Comparison of ENCODE assay signal across 17 mouse cellular contexts in the genomic region with DNA sequence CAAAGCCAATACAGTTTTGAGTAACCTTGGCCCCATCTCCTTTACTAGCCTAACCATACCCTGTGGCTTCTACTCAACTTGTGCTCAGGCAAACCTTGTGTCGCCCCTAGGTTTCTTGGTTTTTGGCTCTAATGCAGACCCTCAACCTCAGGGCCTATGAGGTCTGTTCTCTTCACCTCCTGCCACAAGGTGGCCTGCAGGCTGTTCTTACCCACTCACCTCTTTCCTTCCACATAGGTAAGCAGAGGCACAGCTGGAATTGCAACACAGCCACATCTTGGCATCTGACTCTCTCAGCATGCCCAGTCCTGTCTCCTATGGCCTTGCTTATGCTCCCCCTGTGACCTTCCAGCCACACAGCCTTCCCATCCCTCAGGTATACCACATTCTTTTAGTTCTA.
"Had no signal": no experiment of that assay in that cellular context is flagged by ENCODE, and none has a peak within 500 bp of the region (broad histone marks: within the 10 kb centered on the region; RNA-seq: fewer than 3 reads in every experiment).

No protein-coding gene starts in this region.

- H3K4me3 ChIP-seq: liver, embryonic 15.5 days; lung, embryonic 15.5 days; midbrain, embryonic 13.5 days; midbrain, embryonic 15.5 days; neural tube, embryonic 12.5 days; stomach, embryonic 15.5 days had no signal

- H3K9me3 ChIP-seq: liver, embryonic 15.5 days; lung, embryonic 15.5 days; midbrain, embryonic 13.5 days; midbrain, embryonic 15.5 days; neural tube, embryonic 12.5 days; stomach, embryonic 15.5 days had no signal

- H3K27ac ChIP-seq: liver, embryonic 15.5 days; lung, embryonic 15.5 days; macrophage; midbrain, embryonic 13.5 days; midbrain, embryonic 15.5 days; neural tube, embryonic 12.5 days; stomach, embryonic 15.5 days had no signal

- DNase-seq: liver, postnatal 0 days; lung, adult 2 months; lung, postnatal 14 days; lung, postnatal 36 days; right cerebral cortex, postnatal 14 days; thymus, adult 18-20 months; thymus, postnatal 14 days; thymus, postnatal 36 days had no signal

- H3K27me3 ChIP-seq: liver, embryonic 15.5 days; lung, embryonic 15.5 days; midbrain, embryonic 13.5 days; midbrain, embryonic 15.5 days; neural tube, embryonic 12.5 days; stomach, embryonic 15.5 days had no signal

- H3K9ac ChIP-seq: liver, embryonic 15.5 days; liver, postnatal 0 days; lung, embryonic 15.5 days; midbrain, embryonic 13.5 days; midbrain, embryonic 15.5 days; neural tube, embryonic 12.5 days; stomach, embryonic 15.5 days had no signal

- ATAC-seq: liver, postnatal 0 days; lung, postnatal 0 days; midbrain, embryonic 13.5 days; midbrain, embryonic 15.5 days had no signal

- H3K4me1 ChIP-seq: liver, embryonic 15.5 days; lung, embryonic 15.5 days; midbrain, embryonic 15.5 days; neural tube, embryonic 12.5 days; stomach, embryonic 15.5 days had no signal

- H3K36me3 ChIP-seq: liver, embryonic 15.5 days; lung, embryonic 15.5 days; midbrain, embryonic 13.5 days; midbrain, embryonic 15.5 days; neural tube, embryonic 12.5 days; stomach, embryonic 15.5 days had no signal

- H3K4me2 ChIP-seq: liver, embryonic 15.5 days; lung, embryonic 15.5 days; midbrain, embryonic 11.5 days; midbrain, embryonic 13.5 days; midbrain, embryonic 15.5 days; neural tube, embryonic 12.5 days; stomach, embryonic 15.5 days had no signal
